Comparison of ENCODE assay signal across 27 mouse cellular contexts in genomic region chr2:118404336-118404735, GRCm38 (mm10). TPM values are rescaled to one million over a fixed set of nuclear protein-coding genes. Genes with fewer than 3 reads are reported as not detected.
DNase-seq lines count a peak whose midpoint lies in the region; ATAC-seq and TF ChIP-seq lines count a peak whose summit lies in the region.
"Had no signal": no experiment of that assay in that cellular context is flagged by ENCODE, and none has a peak within 500 bp of the region (broad histone marks: within the 10 kb centered on the region; RNA-seq: fewer than 3 reads in every experiment).

No protein-coding gene starts in this region.

- H3K9ac ChIP-seq in forebrain, postnatal 0 days: no peak overlapping the region
- no peak overlapping the region for H3K9ac ChIP-seq in forebrain, embryonic 11.5 days (ENCODE audit: low read length)
- no peak overlapping the region for H3K9ac ChIP-seq in hindbrain, postnatal 0 days (replicated peaks; ENCODE audit: low read length)
- no peak overlapping the region for H3K9ac ChIP-seq in hindbrain, embryonic 13.5 days
- H3K9ac ChIP-seq: embryonic facial prominence, embryonic 13.5 days; heart, embryonic 15.5 days; limb, embryonic 13.5 days; liver, embryonic 12.5 days; liver, postnatal 0 days had no signal

- no peaks in the 10 kb centered on the region for H3K27me3 ChIP-seq in cerebellum, adult 2 months (ENCODE audit: control insufficient read depth, insufficient read depth, low read length)
- H3K27me3 ChIP-seq in forebrain, postnatal 0 days (ENCODE audit: insufficient read depth, low read length): no peaks in the 10 kb centered on the region
- H3K27me3 ChIP-seq in forebrain, embryonic 11.5 days (ENCODE audit: control insufficient read depth, insufficient read depth, low read length): no peaks in the 10 kb centered on the region
- H3K27me3 ChIP-seq in hindbrain, postnatal 0 days (ENCODE audit: insufficient read depth, low read length): no peaks in the 10 kb centered on the region; the same call in 1 of the 2 replicates
- H3K27me3 ChIP-seq in hindbrain, embryonic 13.5 days: no peaks in the 10 kb centered on the region
- H3K27me3 ChIP-seq: embryonic facial prominence, embryonic 13.5 days; heart, embryonic 15.5 days; limb, embryonic 13.5 days; liver, embryonic 12.5 days; Patski had no signal

- H3K9me3 ChIP-seq in forebrain, postnatal 0 days (ENCODE audit: low read length): no peaks in the 10 kb centered on the region
- no peaks in the 10 kb centered on the region for H3K9me3 ChIP-seq in forebrain, embryonic 11.5 days (ENCODE audit: control insufficient read depth, low read length)
- no peaks in the 10 kb centered on the region for H3K9me3 ChIP-seq in hindbrain, postnatal 0 days (ENCODE audit: low read length)
- H3K9me3 ChIP-seq in hindbrain, embryonic 13.5 days: no peaks in the 10 kb centered on the region
- H3K9me3 ChIP-seq: embryonic facial prominence, embryonic 13.5 days; heart, embryonic 10.5 days; heart, embryonic 15.5 days; limb, embryonic 13.5 days; liver, embryonic 12.5 days had no signal

- DNase-seq in cerebellum, adult 9-10 months: peak; percentile 10
- DNase-seq in cerebellum, adult 2 months: no peak
- no peak for DNase-seq in forebrain, postnatal 0 days
- DNase-seq in forebrain, embryonic 11.5 days (ENCODE audit: low spot score): no peak
- peak; percentile 19 for DNase-seq in hindbrain, postnatal 0 days (ENCODE audit: low spot score)
- peak; percentile 36 for DNase-seq in brain, adult 2 months (ENCODE audit: low read depth, low spot score)
- DNase-seq: adrenal gland, postnatal 10 days; gastrocnemius, postnatal 25 days; kidney, adult 18-20 months; kidney, postnatal 4 days; liver, postnatal 0 days; lung, postnatal 36 days; retina, postnatal 1 day; right cerebral cortex, postnatal 14 days; thymus, postnatal 4 days had no signal

- H3K4me3 ChIP-seq in cerebellum, adult 2 months (replicated peaks; ENCODE audit: insufficient read depth, low read depth, low read length): no peak overlapping the region
- H3K4me3 ChIP-seq in forebrain, postnatal 0 days (ENCODE audit: low read depth, low read length): no peak overlapping the region
- no peak overlapping the region for H3K4me3 ChIP-seq in forebrain, embryonic 11.5 days (ENCODE audit: low read depth, low read length)
- H3K4me3 ChIP-seq in hindbrain, postnatal 0 days (ENCODE audit: low read length): no peak overlapping the region
- H3K4me3 ChIP-seq in hindbrain, embryonic 13.5 days: no peak overlapping the region
- H3K4me3 ChIP-seq: embryonic facial prominence, embryonic 13.5 days; heart, embryonic 10.5 days; heart, embryonic 15.5 days; limb, embryonic 13.5 days; liver, embryonic 12.5 days had no signal

- 20% methylated on average over 5 of the region's 5 CpGs for WGBS in cerebellum, adult 2 months
- 62% methylated on average over 5 of the region's 5 CpGs for WGBS in forebrain, postnatal 0 days
- WGBS in forebrain, embryonic 11.5 days: 76% methylated on average over 5 of the region's 5 CpGs
- 47% methylated on average over 5 of the region's 5 CpGs for WGBS in hindbrain, postnatal 0 days
- WGBS in hindbrain, embryonic 13.5 days: 77% methylated on average over 5 of the region's 5 CpGs

- no peak for TF ChIP-seq POLR2A in cerebellum, adult 2 months (IDR thresholded peaks at IDR 0.05; ENCODE audit: borderline replicate concordance, insufficient read depth, low read length)

- no peak overlapping the region for H3K4me2 ChIP-seq in forebrain, postnatal 0 days (ENCODE audit: low read depth)
- H3K4me2 ChIP-seq in forebrain, embryonic 11.5 days (ENCODE audit: low read depth, low read length, severe bottlenecking): no peak overlapping the region
- no peak overlapping the region for H3K4me2 ChIP-seq in hindbrain, postnatal 0 days (ENCODE audit: low read depth, low read length)
- H3K4me2 ChIP-seq in hindbrain, embryonic 13.5 days: no peak overlapping the region
- H3K4me2 ChIP-seq: embryonic facial prominence, embryonic 13.5 days; heart, embryonic 15.5 days; limb, embryonic 13.5 days; liver, embryonic 12.5 days; midbrain, embryonic 11.5 days had no signal

- TF ChIP-seq CTCF in cerebellum, adult 2 months (IDR thresholded peaks at IDR 0.05; ENCODE audit: borderline replicate concordance, insufficient read depth, low read depth, low read length): no peak
- no peak for TF ChIP-seq CTCF in forebrain, postnatal 0 days (IDR thresholded peaks at IDR 0.05; ENCODE audit: low read depth)
- TF ChIP-seq CTCF in hindbrain, postnatal 0 days (IDR thresholded peaks at IDR 0.05; ENCODE audit: low read depth): no peak

- H3K36me3 ChIP-seq in forebrain, postnatal 0 days (ENCODE audit: insufficient read depth): peaks cover 14% of the 10 kb centered on the region; the same call in 1 of the 2 replicates
- no peaks in the 10 kb centered on the region; the same call in 1 of the 2 replicates for H3K36me3 ChIP-seq in forebrain, embryonic 11.5 days (ENCODE audit: control insufficient read depth, insufficient read depth, low read length)
- no peaks in the 10 kb centered on the region; the same call in 1 of the 2 replicates for H3K36me3 ChIP-seq in hindbrain, postnatal 0 days (ENCODE audit: insufficient read depth, low read length)
- H3K36me3 ChIP-seq in hindbrain, embryonic 13.5 days: peaks cover 8% of the 10 kb centered on the region; the same call in 1 of the 2 replicates

- H3K27ac ChIP-seq in cerebellum, adult 2 months (ENCODE audit: insufficient read depth, low read length): no peak overlapping the region
- no peak overlapping the region for H3K27ac ChIP-seq in forebrain, postnatal 0 days (ENCODE audit: low read depth, low read length)
- H3K27ac ChIP-seq in forebrain, embryonic 11.5 days (ENCODE audit: low read depth, low read length): no peak overlapping the region
- H3K27ac ChIP-seq in hindbrain, postnatal 0 days: no peak overlapping the region; the same call in 1 of the 2 replicates
- no peak overlapping the region for H3K27ac ChIP-seq in hindbrain, embryonic 13.5 days
- H3K27ac ChIP-seq: embryonic facial prominence, embryonic 13.5 days; heart, embryonic 10.5 days; heart, embryonic 15.5 days; kidney, postnatal 0 days; limb, embryonic 13.5 days; liver, embryonic 12.5 days had no signal

- ATAC-seq in forebrain, postnatal 0 days: peak; percentile 27
- no peak for ATAC-seq in forebrain, embryonic 11.5 days (replicated peaks; ENCODE audit: low FRiP score)
- ATAC-seq in hindbrain, postnatal 0 days: peak; percentile 58; the same call in 1 of the 2 replicates
- no peak for ATAC-seq in hindbrain, embryonic 13.5 days (ENCODE audit: low FRiP score)
- ATAC-seq: liver, embryonic 12.5 days; liver, postnatal 0 days; Patski had no signal

- H3K4me1 ChIP-seq in cerebellum, adult 2 months (ENCODE audit: control insufficient read depth, insufficient read depth, low read length): peaks cover 6% of the 10 kb centered on the region
- no peaks in the 10 kb centered on the region for H3K4me1 ChIP-seq in forebrain, postnatal 0 days (ENCODE audit: insufficient read depth)
- no peaks in the 10 kb centered on the region for H3K4me1 ChIP-seq in forebrain, embryonic 11.5 days (replicated peaks; ENCODE audit: control insufficient read depth, insufficient read depth, low read length)
- H3K4me1 ChIP-seq in hindbrain, postnatal 0 days (ENCODE audit: insufficient read depth, low read length): no peaks in the 10 kb centered on the region
- no peaks in the 10 kb centered on the region; the same call in none of the 2 replicates for H3K4me1 ChIP-seq in hindbrain, embryonic 13.5 days (replicated peaks)
- H3K4me1 ChIP-seq: embryonic facial prominence, embryonic 13.5 days; heart, embryonic 10.5 days; heart, embryonic 15.5 days; limb, embryonic 13.5 days had no signal

RNA-seq across cellular contexts. Expression of gene Eif2ak4, which starts 15.9 kb away (rescaled TPM):
- polyA plus RNA-seq in cerebellum, adult 2 months (2012; rRNA removed): 21.5 and 23.0 TPM in 2 replicates
- 13.7 and 16.4 TPM in 2 replicates for total RNA-seq in forebrain, postnatal 0 days (2014; rRNA removed)
- 5.1 and 6.2 TPM in 2 replicates for polyA plus RNA-seq in forebrain, postnatal 0 days (2015; fragmentation: Nextera tagmentation; extraction: Ambion mirVana)
- 14.0 and 14.5 TPM in 2 replicates for polyA plus RNA-seq in forebrain, embryonic 11.5 days (2014; fragmentation: Nextera tagmentation; extraction: Ambion mirVana)
- total RNA-seq in hindbrain, postnatal 0 days (2014; rRNA removed): 15.4 and 16.3 TPM in 2 replicates
- 7.1 and 7.2 TPM in 2 replicates for polyA plus RNA-seq in hindbrain, postnatal 0 days (2015; fragmentation: Nextera tagmentation; extraction: Ambion mirVana)
- polyA plus RNA-seq in hindbrain, embryonic 13.5 days (2015; fragmentation: Nextera tagmentation; extraction: Ambion mirVana): 8.2 and 8.7 TPM in 2 replicates

RNA-seq across cellular contexts. Expression of gene Gpr176, which starts 31.1 kb away (rescaled TPM):
- polyA plus RNA-seq in cerebellum, adult 2 months (2012; rRNA removed): 4.4 and 5.6 TPM in 2 replicates
- total RNA-seq in forebrain, postnatal 0 days (2014; rRNA removed): 8.8 and 11.0 TPM in 2 replicates
- 6.3 and 8.3 TPM in 2 replicates for polyA plus RNA-seq in forebrain, postnatal 0 days (2015; fragmentation: Nextera tagmentation; extraction: Ambion mirVana)
- polyA plus RNA-seq in forebrain, embryonic 11.5 days (2014; fragmentation: Nextera tagmentation; extraction: Ambion mirVana): 0.23 and 0.24 TPM in 2 replicates
- total RNA-seq in hindbrain, postnatal 0 days (2014; rRNA removed): 11.6 and 17.3 TPM in 2 replicates
- 6.7 and 8.4 TPM in 2 replicates for polyA plus RNA-seq in hindbrain, postnatal 0 days (2015; fragmentation: Nextera tagmentation; extraction: Ambion mirVana)
- polyA plus RNA-seq in hindbrain, embryonic 13.5 days (2015; fragmentation: Nextera tagmentation; extraction: Ambion mirVana): 2.8 and 3.2 TPM in 2 replicates
- total RNA-seq: common myeloid progenitor, adult 5-6 weeks; megakaryocyte, adult 5-6 weeks; MEL had no signal

Comparison
In these comparisons a context has a peak if more than half of its experiments do, and no peak if none do; other contexts are left out.
1. DNase-seq: peak in cerebellum, adult 9-10 months (single experiment), hindbrain, postnatal 0 days (single experiment) and brain, adult 2 months (single experiment); none in cerebellum, adult 2 months (0 of 2), forebrain, postnatal 0 days (single experiment) and forebrain, embryonic 11.5 days (single experiment).
2. ATAC-seq: peak in forebrain, postnatal 0 days (single experiment) and hindbrain, postnatal 0 days (single experiment); none in forebrain, embryonic 11.5 days (single experiment) and hindbrain, embryonic 13.5 days (single experiment).